Mouse (Mus musculus) limb, embryonic 10.5 days (tissue): Measurements from ENCODE around the gene Spire2. TPM values are rescaled to one million over a fixed set of nuclear protein-coding genes. Genes with fewer than 3 reads are reported as not detected.
"Not testable (repeated sequence)": the region's sequence is repeated elsewhere in the genome, so short reads cannot be mapped to it uniquely, and the experiment has no call there.

ENCODE experiments used
- DNase-seq: peaks from one replicate; pipeline ENCODE4 v3.0.0-alpha.2; 2017; ENCODE audit warnings: low spot score
- H3K27ac ChIP-seq: fragments of 300-500 bp; sonication (generic); 2 replicates; pipeline ENCODE4 v1.5.1; 2016; ENCODE audit warnings: mild to moderate bottlenecking
- H3K27me3 ChIP-seq: fragments of 300-500 bp; sonication (generic); 2 replicates; pipeline ENCODE4 v1.6.1; 2016; ENCODE audit warnings: low read depth, mild to moderate bottlenecking; ENCODE audit not compliant: poor library complexity, severe bottlenecking
- H3K36me3 ChIP-seq: fragments of 300-500 bp; sonication (generic); 2 replicates; pipeline ENCODE4 v1.6.1; 2016; ENCODE audit warnings: mild to moderate bottlenecking, moderate library complexity
- H3K4me1 ChIP-seq: fragments of 300-500 bp; sonication (generic); 2 replicates; pipeline ENCODE4 v1.6.1; 2016
- H3K4me3 ChIP-seq: fragments of 300-500 bp; sonication (generic); 2 replicates; pipeline ENCODE4 v1.5.1; 2016; ENCODE audit warnings: mild to moderate bottlenecking, moderate library complexity
- H3K9me3 ChIP-seq: fragments of 300-500 bp; sonication (generic); replicated peaks from 2 replicates; pipeline ENCODE4 v1.6.1; 2016; ENCODE audit warnings: mild to moderate bottlenecking
- WGBS: fragments of 180-500 bp; shearing (Covaris S2); methylation state at CpG from one replicate; pipeline ENCODE4 v1.1.7; 2016; 5-methylcytosine and 5-hydroxymethylcytosine counted together
- polyA plus RNA-seq: library from polyadenylated mRNA; unstranded; fragments of >200 nt; fragmentation: Nextera tagmentation; extraction: Ambion mirVana; gene quantifications from 2 replicates; pipeline ENCODE4 v1.2.1, GENCODE M21; 2016

Spire2 gene
- polyA plus RNA-seq, 1 experiment from 2014 or later = 2.0 TPM

- WGBS = 47% methylated on average over 8 of the region's 8 CpGs
Observed at GRCm38 (mm10) chr8:123404521-123404920, 72.0 kb downstream of the Spire2 start.

GRCm38 (mm10) chr8:123406786-123407185 lies 74.3 kb downstream of the Spire2 start, which contains the start of gene Mc1r:
Gene Mc1r, plus strand, starts transcription at chr8:123407107.
- Histone ChIP-seq H3K4me3 (no peak within 1 kb of the TSS), H3K27me3 (peaks cover 43% of the 10 kb centered on the region), H3K36me3 (peaks cover 18% of the 10 kb centered on the region), H3K27ac (no peak within 1 kb of the TSS), H3K4me1 (peaks cover 17% of the 10 kb centered on the region), H3K9me3 (no peaks in the 10 kb centered on the region)
- 12% methylated on average over 4 of the region's 4 CpGs for WGBS
- peak; percentile 68 for DNase-seq

More at GRCm38 (mm10) chr8:123404521-123404920, 72.0 kb downstream of the Spire2 start:
- Histone ChIP-seq H3K27ac (no peak overlapping the region), H3K4me3 (no peak overlapping the region), H3K36me3 (peaks cover 40% of the 10 kb centered on the region), H3K27me3 (peaks cover 21% of the 10 kb centered on the region), H3K4me1 (peaks cover 6% of the 10 kb centered on the region; the same call in 1 of the 2 replicates), H3K9me3 (no peaks in the 10 kb centered on the region)
- no peak for DNase-seq

GRCm38 (mm10) chr8:123407612-123408011 lies 75.1 kb downstream of the Spire2 start:
- Histone ChIP-seq H3K4me3 (no peak overlapping the region), H3K27me3 (peaks cover 52% of the 10 kb centered on the region), H3K36me3 (peaks cover 10% of the 10 kb centered on the region), H3K27ac (no peak overlapping the region), H3K4me1 (peaks cover 25% of the 10 kb centered on the region), H3K9me3 (no peaks in the 10 kb centered on the region)
- no peak for DNase-seq
- 90% methylated on average over 13 of the region's 13 CpGs for WGBS

DNA sequence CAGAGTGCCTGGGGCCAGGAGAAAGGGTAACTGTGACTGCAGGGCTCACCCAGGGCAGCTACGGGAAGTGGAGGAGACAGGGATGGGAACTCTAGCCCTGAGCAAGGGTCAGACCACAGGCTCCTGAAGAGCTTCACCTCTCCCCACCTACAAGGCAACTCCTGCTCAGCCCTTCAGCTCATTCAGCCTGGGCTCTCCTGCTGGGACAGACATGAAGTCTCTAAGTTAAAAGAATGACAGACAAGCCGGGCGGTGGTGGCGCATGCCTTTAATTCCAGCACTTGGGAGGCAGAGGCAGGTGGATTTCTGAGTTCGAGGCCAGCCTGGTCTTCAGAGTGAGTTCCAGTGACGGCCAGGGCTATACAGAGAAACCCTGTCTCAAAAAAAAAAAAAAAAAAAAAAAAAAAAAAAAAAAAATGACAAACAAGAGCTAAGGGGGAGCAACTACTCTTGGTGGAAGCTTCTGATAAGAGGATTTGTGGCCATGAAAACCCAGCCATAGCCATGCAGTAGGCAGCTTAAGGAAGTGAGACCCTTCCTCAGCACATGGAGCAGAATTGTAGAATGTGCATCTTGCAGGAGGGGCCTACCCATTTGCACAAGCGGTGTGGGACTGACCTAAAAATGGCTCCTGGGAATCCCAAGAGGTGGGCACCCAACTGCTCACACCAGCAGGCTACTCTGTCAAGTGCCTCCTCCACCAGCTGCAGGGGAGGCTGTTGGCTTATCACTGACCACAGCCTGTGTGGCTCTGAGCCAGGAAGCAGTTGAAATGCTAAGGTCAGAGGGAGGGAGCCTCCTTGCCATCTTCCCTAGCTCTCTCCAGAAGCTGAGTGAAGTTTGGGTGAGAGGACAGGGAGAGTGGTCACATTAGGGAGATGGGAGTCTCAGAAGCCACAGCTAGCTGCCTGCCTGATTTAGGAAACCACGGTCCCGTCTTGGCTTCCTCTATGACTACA lies 76.4 kb downstream of the Spire2 start:
- Histone ChIP-seq H3K27ac (no peak overlapping the region), H3K4me3 (no peak overlapping the region), H3K27me3 (peaks cover 64% of the 10 kb centered on the region), H3K9me3 (no peaks in the 10 kb centered on the region), H3K36me3 (no peaks in the 10 kb centered on the region), H3K4me1 (peaks cover 30% of the 10 kb centered on the region)
- 78% methylated on average over 9 of the region's 9 CpGs for WGBS
- DNase-seq = no peak

GRCm38 (mm10) chr8:123410049-123410587 lies 77.6 kb downstream of the Spire2 start:
- Histone ChIP-seq H3K27ac (no peak overlapping the region), H3K9me3 (no peaks in the 10 kb centered on the region), H3K36me3 (no peaks in the 10 kb centered on the region), H3K27me3 (peaks cover 69% of the 10 kb centered on the region), H3K4me1 (peaks cover 24% of the 10 kb centered on the region), H3K4me3 (no peak overlapping the region)
- WGBS = 79% methylated on average over 8 of the region's 8 CpGs
- DNase-seq = no peak

DNA sequence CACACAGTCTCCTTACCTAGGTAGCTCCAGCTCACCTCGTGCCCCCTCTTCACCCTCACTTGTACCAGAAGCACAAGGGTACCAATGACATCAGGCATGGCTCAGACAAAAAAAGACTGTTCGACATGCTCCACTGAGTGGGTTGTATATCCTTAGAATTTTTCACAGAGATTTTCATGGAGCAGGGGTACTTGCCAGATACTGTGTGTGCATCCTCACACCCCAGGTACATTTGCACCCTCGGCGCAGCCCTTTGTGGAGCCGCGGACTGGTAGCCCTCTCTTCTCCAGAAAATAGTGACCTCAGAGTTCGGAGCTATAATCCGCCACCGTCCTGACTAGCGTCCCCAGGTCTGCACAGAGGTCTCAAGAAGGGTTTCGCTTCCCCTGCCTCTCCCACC lies 78.3 kb downstream of the Spire2 start:
- H3K4me3 ChIP-seq = peak overlapping the region; percentile 47
- no peak for DNase-seq
- no peaks in the 10 kb centered on the region for H3K9me3 ChIP-seq
- peaks cover 24% of the 10 kb centered on the region for H3K4me1 ChIP-seq
- H3K27ac ChIP-seq = no peak overlapping the region
- 9% methylated on average over 11 of the region's 11 CpGs for WGBS
- H3K27me3 ChIP-seq = peaks cover 69% of the 10 kb centered on the region
- no peaks in the 10 kb centered on the region for H3K36me3 ChIP-seq

DNA sequence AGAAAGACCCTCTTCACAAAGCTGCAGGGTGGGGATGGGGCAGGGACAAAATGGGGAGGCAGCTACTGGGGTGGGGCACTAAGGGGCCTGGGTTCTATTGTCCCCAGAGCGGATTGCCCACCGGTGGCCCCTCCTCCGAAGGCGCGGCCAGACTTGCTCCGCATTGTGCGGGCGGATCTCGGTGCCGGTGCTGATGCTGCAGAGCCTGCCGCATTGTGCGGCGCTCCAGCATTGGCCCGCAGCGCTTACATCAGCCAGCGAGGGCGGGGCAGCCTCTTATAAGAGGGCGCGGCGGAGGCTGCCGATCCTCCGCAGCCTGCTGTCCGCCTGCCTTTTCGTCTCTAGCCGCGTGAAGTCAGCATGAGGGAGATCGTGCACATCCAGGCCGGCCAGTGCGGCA lies 78.7 kb downstream of the Spire2 start, which contains the start of gene Tubb3:
TSS of gene Tubb3 (plus strand) at position 179 of the 400 bp plus-strand sequence.
- Histone ChIP-seq H3K9me3 (no peaks in the 10 kb centered on the region), H3K27me3 (peaks cover 69% of the 10 kb centered on the region), H3K27ac (no peak within 1 kb of the TSS), H3K4me1 (peaks cover 24% of the 10 kb centered on the region), H3K36me3 (no peaks in the 10 kb centered on the region), H3K4me3 (peak within 1 kb of the TSS; percentile 47)
- DNase-seq = peak; percentile 67
- under 1% methylated on average over 29 of the region's 29 CpGs for WGBS

DNA sequence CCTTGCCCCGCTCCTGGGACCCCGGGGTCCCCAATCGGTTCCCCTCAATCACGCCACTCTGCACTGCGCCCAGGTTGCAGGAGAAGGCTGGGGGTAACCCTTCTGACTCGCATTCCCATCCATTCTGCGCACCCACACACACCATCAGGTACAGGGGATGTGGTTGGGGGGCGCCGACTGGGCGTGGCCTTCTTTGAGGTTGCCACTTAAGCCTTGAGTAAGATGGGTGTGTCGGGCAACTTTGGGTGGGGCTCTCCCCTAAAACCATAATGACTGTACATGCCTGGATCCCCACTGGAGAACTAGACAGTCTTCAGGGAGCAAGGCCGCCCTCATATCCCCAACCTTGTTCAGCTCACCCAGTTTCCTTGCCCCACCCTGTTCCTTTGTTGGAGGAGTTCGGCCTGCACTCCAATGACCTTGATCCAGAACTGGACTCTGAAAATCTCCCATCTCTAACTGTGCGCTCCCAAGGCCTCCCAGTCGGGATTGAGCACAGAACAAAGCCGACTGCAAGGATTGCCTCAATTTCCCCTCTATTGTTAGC lies 79.3 kb downstream of the Spire2 start:
- Histone ChIP-seq H3K4me3 (peak overlapping the region; percentile 47), H3K4me1 (peaks cover 24% of the 10 kb centered on the region), H3K27ac (no peak overlapping the region), H3K36me3 (no peaks in the 10 kb centered on the region), H3K27me3 (peaks cover 69% of the 10 kb centered on the region), H3K9me3 (no peaks in the 10 kb centered on the region)
- DNase-seq = no peak
- WGBS = 9% methylated on average over 16 of the region's 16 CpGs

DNA sequence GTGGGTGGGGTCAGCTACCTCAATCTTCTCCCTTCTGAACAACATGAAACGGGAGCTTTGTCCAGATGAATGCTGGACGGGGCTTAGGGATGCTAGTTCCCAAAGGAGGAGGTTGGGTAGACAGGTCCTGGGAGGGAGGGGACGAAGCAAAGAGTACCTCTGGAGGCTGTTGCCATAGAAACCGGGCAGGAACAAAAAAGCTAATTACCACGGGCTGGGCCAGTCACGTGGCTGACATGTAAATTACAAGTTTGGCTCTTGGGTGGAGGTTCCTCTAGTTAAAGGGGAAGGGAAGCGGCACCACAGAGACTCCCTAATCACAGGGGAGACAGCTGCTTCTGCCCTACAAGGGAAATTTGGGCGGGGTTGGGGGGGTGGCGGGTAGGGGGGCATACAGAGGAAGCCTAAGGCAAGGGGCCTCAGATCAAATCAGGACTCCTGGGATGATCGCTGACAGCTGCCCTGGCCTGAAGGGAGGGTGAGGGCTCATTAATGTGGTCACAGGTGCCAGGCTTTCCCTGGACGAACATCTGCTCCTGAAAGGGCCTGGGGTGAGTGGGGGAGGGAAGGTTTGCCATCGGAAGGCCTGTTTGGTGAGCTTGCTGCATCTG lies 80.2 kb downstream of the Spire2 start:
- H3K27me3 ChIP-seq = peaks cover 67% of the 10 kb centered on the region
- DNase-seq = no peak
- H3K36me3 ChIP-seq = no peaks in the 10 kb centered on the region
- no peaks in the 10 kb centered on the region for H3K9me3 ChIP-seq
- under 1% methylated on average over 12 of the region's 12 CpGs for WGBS
- peaks cover 24% of the 10 kb centered on the region for H3K4me1 ChIP-seq
- H3K27ac ChIP-seq = no peak overlapping the region
- H3K4me3 ChIP-seq = peak overlapping the region; percentile 9; the same call in 1 of the 2 replicates

GRCm38 (mm10) chr8:123414255-123414654 lies 81.7 kb downstream of the Spire2 start:
- Histone ChIP-seq H3K27me3 (peaks cover 51% of the 10 kb centered on the region), H3K4me1 (peaks cover 24% of the 10 kb centered on the region)
- peak; percentile 83 for DNase-seq

DNA sequence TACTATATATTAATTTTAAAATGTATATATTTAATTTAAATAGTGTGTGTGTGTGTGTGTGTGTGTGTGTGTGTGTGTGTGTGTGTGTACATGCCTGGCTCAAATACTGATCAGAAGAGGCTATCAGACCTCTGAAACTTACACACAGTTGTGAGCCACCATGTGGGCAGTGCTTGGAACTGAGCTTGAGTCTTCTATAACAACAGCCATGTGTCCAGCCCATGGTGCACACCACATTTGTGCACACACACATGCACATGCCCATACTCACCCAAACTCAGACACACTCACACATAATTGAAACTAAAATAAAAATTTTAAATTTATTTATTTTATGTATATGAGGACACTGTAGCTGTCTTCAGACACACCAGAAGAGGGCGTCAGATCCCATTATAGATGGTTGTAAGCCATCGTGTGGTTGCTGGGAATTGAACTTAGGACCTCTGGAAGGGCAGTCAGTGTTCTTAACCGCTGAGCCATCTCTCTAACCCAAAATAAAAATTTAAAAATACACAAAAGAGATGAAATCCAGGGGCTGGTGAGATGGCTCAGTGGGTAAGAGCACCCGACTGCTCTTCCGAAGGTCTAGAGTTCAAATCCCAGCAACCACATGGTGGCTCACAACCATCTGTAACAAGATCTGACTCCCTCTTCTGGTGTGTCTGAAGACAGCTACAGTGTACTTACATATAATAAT lies 82.6 kb downstream of the Spire2 start:
- H3K27me3 ChIP-seq = peaks cover 42% of the 10 kb centered on the region
- not testable (repeated sequence) for H3K27ac ChIP-seq, H3K9me3 ChIP-seq, DNase-seq, H3K4me3 ChIP-seq, H3K36me3 ChIP-seq
- 82% methylated on average over 5 of the region's 5 CpGs for WGBS
- H3K4me1 ChIP-seq = peaks cover 24% of the 10 kb centered on the region

More at GRCm38 (mm10) chr8:123414255-123414654, 81.7 kb downstream of the Spire2 start:
- 13% methylated on average over 9 of the region's 9 CpGs for WGBS
- Histone ChIP-seq H3K9me3 (no peaks in the 10 kb centered on the region), H3K4me3 (no peak overlapping the region), H3K27ac (no peak overlapping the region), H3K36me3 (no peaks in the 10 kb centered on the region)
